Mouse (Mus musculus): ENCODE data around the gene Folh1. TPM values are rescaled to one million over a fixed set of nuclear protein-coding genes. Genes with fewer than 3 reads are reported as not detected.
"Not testable (repeated sequence)": the region's sequence is repeated elsewhere in the genome, so short reads cannot be mapped to it uniquely, and the experiment has no call there.

Folh1 gene
- total RNA-seq (2021), result 1 to 10 TPM; 5.0 to 5.5 TPM
- long read RNA-seq, partial matches to known transcripts, result 0 of 1 reads
- long read RNA-seq, other reads (novel, unspliced or antisense), result 0 of 1 reads

GRCm38 (mm10) chr7:86775617-86776325, at the start of gene Folh1:
Gene Folh1, minus strand, starts transcription at chr7:86775943.
- DNase-seq (ENCODE audit: low spot score in 2 of 2), result peak; percentile 33 to 43

DNA sequence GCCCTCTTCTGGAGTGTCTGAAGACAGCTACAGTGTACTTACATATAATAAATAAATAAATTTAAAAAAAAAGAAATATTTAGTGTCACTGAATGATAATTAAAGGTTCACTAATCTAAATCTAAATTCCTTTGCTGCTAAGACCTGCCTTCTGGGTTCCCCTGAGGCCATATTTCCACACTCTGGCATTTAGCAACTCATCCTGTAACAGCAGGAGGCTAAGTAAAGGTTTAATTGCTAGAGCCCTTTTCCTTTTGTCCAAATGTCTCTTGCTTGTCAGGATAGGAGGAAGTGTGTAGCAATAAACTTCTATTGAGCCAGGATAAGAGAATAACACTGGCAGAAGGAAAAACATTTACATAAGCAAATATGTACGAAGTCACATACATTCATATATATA, 40.7 kb upstream of the Folh1 start:
- no peak for DNase-seq (ENCODE audit: low spot score in 2 of 2)

DNA sequence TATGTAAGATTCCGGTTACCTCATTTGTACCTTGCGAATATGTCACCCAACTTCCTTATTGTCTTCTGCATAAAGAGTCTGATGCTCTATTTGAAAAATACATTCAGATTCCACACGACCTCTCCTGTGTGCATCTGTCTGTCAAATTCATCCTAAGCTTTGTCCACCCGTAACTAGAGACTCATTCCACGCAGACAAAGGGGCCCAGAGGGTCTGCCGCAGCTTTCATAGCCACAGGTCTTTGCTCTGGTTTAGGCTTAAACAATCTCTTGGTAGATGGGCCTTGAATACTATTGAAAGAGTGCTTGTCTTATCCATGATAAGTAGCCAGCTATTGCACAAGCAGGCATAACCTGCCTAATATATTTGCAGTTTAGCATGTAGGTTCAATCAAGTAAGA, 40.0 kb upstream of the Folh1 start:
- DNase-seq (ENCODE audit: low spot score in 2 of 2), result not testable (repeated sequence)

DNA sequence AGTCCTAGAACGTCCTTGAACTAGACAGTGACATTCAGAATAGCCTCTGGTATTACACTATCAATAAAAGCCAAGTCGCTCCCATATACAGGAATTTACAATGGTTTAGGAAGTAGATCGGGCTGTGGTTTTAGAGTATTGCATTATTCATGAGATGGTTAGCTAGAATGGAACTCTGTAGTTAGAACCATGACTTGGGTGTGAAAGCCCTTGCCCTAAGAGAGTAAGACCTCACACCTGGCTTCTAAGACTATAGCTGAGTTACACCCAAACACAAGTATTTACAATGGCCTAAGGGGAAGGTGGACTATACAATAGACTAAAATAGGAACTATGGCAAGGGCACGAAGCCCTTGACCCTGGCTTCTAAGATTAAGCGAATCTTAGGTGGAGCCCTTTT, 39.5 kb upstream of the Folh1 start:
- DNase-seq (ENCODE audit: low spot score in 2 of 2), result not testable (repeated sequence)

- no peak for DNase-seq (ENCODE audit: low spot score in 2 of 2)
These were observed 19.0 kb upstream of the Folh1 start, which contains the start of gene Vmn2r77 for GRCm38 (mm10) chr7:86794727-86795126. Gene Vmn2r77, plus strand, starts transcription at chr7:86795027.

DNA sequence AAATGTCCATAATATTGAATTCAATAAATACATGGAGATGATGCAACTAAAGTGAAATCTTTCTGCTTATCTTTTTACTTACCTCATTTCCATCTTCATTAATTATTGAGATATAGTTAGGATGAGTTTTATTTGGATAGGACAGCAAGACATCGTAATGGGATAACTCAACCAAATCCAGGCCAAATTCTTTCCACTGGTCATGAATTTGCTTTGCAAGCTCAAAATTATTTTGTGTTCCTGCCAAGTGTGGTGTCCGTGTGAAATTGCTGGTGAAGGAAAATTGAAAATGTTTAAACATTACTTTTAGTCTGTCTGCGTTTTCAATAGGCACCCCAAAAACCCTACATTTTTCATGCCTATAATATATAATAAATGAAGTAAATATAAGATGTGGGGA, 4.1 kb downstream of the Folh1 start:
- DNase-seq (ENCODE audit: low spot score in 2 of 2), result no peak

DNA sequence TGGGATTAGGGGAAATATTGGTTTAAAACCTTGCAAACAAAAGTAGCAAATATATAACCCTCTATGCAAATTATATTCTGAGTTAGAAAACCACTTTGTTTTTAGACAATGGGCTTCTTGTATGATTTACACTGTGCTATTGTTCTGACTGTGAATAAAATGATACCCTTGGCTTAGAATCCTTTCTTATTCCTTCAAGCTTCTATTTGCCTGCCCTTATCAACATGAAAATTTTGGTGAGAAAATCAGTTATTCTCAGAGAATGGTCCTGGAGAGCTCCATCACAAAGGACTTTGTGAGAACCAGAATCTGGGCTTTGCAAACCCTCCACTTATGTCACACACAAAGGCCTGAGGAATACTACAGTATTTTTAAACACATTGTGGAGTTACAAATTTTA, 11.1 kb downstream of the Folh1 start:
- no peak for DNase-seq (ENCODE audit: low spot score in 2 of 2)

DNA sequence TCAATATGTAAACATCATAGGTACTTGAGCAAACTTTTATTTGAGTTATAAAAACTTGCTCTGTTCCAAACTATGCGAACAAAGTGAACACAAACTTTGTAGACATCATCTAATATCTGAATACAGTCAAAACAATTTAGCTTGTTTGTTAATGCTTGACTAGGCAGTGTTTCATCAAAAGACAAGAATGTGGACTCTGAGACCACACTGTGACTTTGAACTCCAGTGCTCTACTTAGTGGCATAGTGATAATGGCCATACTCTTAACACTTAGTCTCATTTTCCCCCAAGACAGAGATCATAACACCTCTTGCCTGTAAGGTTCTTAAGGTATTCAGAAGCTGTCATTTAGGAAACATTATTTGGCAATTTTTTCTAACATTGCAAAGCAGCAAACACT, 15.0 kb downstream of the Folh1 start:
- DNase-seq (ENCODE audit: low spot score in 2 of 2), result no peak

GRCm38 (mm10) chr7:86725013-86725412, 50.7 kb downstream of the Folh1 start:
- DNase-seq (ENCODE audit: low spot score in 2 of 2), result peak in 1 of 2 experiments; percentile 10

DNA sequence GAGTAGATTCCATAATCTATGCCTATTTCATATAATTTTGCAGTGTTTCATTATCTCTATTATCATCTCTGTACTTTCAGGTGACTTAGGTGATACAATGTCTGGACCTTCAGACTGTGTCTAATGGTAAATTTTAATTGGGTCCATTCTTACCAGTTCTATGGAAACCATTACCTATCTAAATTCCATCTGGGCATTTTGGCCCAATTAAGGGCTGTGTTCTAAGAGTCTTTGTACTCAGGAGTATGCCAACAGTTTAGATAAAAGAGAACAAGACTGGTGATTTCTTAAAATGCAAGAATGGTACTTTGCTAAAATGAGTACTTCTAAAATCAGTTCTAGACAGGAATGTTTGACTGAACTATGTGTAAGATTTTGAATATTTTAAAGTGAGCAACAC, 87.7 kb downstream of the Folh1 start, which contains the start of gene Olfr292:
Olfr292 (plus strand) TSS at position 301 of the 400 bp plus-strand sequence.
- no peak for DNase-seq (ENCODE audit: low spot score in 2 of 2)

Other genes with a start within 250 kb of the Folh1 start
- not detected for gene Olfr295, start 192.1 kb downstream of the Folh1 start, total RNA-seq (2021)
- gene Olfr294, start 159.3 kb downstream of the Folh1 start, total RNA-seq (2021), result not detected
- gene Olfr293, start 126.9 kb downstream of the Folh1 start, total RNA-seq (2021), result not detected
- not detected for gene Olfr292, start 87.6 kb downstream of the Folh1 start, total RNA-seq (2021)
- not detected for gene Vmn2r77, start 19.1 kb upstream of the Folh1 start, total RNA-seq (2021)
- under 1 TPM in 1 of 2 experiments, not detected in 1; 0.18 TPM for gene Vmn2r78, start 139.2 kb upstream of the Folh1 start, total RNA-seq (2021)
- under 1 TPM in 1 of 2 experiments, not detected in 1; 0.02 TPM for gene Vmn2r79, start 220.2 kb upstream of the Folh1 start, total RNA-seq (2021)